Mouse (Mus musculus) hindlimb bud, embryonic 11.5 days (tissue): ENCODE results near the gene Gm10799.

Experiments
- DNase-seq: peaks from one replicate; pipeline ENCODE4 v3.0.0-alpha.2; 2012; ENCODE audit warnings: low read depth, low spot score; ENCODE audit errors: extremely low spot score

The Gm10799 gene

DNA sequence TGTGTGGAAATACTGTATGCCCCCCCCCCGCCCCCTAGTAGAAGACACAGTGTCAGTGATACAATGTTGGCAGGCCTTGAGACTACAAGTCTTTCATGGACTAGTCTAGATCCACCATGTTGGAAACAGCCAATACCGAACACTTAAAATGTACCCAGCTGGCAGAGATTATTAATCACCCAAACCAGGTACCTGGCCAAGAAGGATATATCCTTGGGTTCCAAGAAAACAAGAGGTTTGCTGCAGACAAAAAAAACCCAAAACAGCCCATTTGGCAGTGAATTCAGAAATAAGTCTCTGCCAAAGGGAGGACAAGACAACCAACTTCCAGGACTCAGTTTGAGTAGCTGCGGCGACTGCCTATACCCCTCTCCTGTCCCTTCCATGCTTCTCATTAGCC lies 43.7 kb downstream of the Gm10799 start:
- DNase-seq: no peak

DNA sequence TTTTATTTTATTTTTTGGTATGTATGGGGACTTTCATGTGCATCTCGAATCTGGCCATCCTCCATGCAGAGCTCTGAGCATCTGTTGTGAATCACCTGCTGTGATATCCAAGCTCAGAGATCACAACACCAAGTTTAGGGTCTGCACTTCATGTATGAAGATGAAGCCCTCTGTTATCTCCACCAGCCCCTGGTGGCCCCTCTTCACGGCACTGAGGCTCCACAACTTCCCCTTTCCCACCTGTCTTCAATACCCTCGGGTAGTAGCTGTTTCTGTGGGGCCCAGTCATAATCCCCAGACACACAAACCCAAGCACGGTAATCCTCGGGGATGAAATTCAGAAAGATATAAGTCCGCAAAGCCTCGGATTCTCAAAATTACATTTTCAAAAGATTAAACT lies 45.3 kb downstream of the Gm10799 start:
- no peak for DNase-seq
